Mouse (Mus musculus) thymus, postnatal 10 days (tissue): ENCODE data around the gene Fam78a.
A peak's percentile ranks its signal among the peaks of the same experiment; 100 is the strongest.

Source experiments
- DNase-seq, 2 experiments: peaks; one replicate each; pipeline ENCODE4 v3.0.0; 2021; ENCODE audit warnings: low spot score in 2 of 2

The Fam78a gene

DNA sequence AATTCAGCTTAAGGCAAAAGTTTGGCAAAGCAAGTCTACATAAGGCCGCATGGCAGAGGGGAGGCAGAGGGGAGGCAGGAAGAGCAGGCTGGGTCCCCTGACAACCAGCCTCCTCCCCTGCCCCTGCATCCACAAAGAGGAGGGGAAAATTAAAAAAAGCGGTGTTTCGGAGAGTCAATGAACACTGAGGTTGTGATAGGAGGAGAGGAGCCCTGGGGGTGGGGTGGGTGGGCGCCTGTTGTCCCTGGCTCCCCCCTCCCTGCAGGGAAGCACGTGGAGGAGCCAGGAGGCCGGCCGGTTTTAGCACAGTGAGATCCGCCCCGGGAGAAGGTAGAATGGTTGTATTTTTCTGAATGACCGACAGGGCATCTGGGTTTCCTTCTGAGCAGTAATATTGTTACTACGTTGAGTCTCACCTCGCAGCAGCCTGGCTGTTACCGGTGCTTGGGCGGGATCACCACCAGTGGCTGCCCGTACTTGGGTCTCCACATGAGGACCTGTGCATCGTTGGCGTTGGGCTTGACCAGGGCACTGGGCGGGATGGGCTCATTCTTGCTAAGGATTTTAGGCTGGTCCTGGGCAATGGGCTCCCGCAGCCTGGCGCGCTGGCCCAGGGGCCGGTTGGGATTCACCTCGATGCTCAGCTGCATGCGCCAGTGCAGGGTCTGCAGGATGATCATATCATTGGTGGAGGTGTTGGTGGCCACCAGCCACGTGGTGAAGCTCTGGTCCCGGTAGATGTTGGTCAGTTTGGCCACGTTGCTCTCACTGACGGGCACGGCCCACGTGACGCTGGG lies 15.6 kb downstream of the Fam78a start:
- no peak for DNase-seq

DNA sequence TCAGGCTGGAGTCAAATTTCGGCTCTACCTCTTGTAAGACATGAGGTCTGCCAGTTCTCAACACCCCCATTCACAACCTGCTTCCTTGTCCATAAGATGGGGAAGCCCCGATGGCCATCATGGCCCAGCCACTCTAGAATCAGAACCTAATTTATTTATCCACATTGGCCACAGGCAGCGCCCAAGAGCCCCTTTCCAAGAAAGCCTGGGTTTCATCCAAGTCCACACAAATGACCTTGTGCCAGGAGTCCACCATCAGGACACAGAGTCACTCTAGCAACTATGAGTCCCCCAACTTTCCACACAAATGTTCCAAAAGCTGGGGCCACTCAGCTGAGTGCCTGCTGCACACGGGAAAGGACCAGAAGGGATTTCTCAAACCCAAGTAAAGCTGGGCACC lies 18.7 kb downstream of the Fam78a start:
- no peak for DNase-seq

DNA sequence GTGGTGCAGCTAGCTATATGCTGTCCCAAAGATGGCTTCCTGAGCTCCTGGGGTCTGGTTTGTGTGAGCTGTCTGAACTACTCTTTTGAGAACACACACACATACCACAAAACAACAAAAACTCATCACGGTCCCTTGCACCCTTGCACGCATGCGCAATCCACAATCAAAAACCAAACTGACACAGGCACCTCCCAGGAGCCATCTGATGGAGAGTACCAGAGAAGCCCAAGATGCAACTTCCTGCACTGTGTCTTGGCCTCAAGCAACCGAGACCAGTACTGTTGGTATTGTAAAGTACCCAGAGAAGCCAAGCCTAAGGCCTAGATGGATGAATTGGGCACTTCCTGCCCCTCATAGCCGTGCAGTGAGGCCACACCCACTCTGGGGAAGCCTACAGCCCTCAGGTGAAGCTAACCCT lies 19.3 kb downstream of the Fam78a start:
- DNase-seq, result peak in 1 of 2 experiments; percentile 74

DNA sequence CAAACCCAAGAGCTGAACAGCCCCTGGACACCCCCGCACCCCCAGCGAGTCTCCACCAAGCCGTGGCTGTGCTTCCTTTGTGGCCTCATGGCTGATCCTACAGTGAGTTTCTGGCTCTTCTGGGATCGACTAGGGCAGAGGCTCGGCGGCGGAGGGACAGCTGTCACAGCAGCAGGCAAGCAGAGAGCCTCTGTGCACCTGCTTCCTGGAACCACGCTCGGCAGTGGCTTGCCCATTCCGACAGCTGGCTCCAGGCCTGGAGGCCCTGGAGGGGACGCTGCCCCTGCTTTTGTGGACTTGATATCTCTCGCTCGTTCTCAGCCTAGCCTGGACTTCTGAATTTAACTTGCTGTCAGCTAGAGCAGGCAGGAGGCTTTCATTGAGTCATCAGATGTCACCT lies 19.7 kb downstream of the Fam78a start:
- peak; percentile 76 to 78 for DNase-seq

DNA sequence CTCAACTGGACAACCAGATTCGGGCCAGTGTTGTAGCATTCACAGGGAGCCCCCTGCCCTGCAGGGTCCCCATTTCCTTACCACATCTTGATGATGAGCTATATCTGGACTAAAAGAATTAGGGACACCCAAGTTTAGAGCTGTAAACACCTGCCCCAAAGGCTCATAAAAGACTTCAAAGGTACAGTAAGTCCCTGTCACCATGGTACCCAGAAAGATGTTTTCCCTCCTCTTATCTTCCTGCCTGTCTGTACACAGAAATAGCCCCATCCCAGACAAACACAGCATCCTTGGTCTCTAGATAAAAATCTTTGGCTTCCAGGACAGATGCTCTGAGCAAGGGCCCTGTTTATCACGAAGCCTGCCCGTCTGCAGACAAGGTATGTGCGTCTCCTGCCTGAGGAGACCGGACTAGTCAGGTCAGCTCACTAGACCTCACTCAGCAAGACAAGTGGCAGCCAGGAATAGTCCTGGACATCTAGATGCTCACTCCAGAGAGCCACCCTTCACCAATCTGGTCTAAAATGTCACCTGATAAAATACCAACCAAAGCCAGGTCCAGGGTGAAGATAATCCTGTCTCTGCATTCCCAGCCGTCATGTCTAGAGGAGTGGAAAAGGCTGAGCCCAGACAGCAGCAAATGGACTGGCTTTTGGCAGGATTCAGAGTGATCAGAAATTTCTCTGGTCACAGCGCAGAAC lies 21.1 kb downstream of the Fam78a start:
- DNase-seq, result no peak

DNA sequence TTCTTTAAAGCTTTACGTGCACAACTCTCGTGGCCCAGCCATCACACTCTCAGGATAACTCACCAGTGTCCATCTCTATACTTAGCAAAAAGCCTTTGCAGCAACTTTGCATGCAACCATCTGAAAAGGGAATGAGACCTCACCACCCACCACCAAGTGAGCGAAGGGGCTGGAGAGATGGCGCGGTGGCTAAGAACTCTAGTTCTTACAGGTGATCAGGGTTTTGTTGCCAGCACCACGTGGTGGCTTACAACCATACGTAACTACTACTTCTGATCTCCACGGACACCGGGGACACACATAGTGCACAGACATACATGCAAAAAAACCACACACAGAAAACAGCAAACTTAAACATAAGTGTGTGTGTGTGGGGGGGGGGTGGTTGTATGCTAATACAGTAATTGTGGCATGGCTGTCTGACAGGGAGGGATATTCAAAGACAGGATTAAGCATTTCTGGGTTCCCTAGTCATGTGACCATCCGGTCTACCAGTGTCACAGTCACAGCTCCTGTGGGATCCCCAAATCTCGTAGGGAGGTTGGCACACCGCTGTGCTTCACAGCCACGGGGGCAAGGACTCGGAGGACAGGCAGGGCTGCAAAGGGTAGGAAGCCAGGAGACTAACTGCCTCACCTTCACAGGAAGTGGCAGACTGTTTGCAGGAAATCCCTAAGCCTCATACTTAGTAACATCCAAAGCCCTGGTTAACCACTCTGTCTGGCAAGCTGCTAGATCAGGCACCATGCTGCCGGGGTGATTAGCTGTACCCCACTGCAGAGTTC lies 21.8 kb downstream of the Fam78a start:
- peak; percentile 76 to 82 for DNase-seq

DNA sequence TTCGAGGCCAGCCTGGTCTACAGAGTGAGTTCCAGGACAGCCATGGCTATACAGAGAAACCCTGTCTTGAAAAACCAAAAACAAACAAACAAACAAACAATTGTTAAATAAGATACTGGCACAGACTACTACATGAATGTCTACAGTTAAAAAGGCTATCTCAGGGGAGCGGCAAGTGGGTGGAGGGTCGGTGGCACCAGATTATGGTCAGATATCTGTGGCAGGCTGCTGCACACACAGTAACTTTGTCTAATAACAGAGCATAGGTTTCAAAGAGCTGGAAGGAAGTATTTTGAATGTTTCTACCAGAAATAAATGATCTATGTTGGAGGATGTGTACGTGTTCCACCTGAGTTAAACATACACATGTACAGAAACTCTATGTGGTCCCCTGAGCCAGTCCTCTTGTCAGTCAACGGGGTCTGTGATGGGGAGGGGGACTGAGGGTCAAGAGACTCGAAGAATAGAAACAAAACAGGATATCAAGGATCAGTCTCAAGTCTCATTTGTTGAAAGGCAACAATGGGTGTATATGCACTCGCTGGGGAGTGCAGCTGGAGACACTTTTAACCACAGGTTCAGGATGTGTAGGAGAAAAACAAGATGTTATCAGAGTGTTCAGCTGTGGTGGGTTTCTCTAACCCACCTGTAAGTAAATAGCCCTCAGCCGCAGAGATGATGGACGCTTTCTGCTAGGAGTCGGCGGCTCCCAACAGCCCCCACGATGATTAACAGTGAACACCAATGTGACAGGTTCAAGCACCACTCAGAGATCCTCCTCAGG lies 22.7 kb downstream of the Fam78a start:
- DNase-seq, result peak; percentile 65 to 74

DNA sequence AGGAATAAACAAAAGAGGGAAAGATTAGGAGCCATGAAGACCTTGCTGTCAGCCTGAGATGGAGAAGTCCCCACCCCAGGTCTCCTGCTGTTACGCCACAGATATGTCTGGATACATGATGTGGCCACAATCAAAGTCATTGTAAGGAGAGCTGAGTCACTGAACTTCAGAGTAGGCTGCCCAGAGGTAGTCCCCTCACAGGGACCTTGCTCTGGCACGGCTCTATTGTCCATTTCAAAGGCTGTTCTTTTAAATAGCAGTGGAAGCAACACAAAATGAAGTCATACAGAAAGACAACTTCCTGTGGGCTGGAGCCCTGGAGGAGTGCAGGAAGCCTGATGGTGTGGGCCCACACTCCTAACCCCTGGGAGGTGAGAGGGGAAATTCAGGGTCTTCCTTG lies 23.5 kb downstream of the Fam78a start:
- DNase-seq, result no peak

DNA sequence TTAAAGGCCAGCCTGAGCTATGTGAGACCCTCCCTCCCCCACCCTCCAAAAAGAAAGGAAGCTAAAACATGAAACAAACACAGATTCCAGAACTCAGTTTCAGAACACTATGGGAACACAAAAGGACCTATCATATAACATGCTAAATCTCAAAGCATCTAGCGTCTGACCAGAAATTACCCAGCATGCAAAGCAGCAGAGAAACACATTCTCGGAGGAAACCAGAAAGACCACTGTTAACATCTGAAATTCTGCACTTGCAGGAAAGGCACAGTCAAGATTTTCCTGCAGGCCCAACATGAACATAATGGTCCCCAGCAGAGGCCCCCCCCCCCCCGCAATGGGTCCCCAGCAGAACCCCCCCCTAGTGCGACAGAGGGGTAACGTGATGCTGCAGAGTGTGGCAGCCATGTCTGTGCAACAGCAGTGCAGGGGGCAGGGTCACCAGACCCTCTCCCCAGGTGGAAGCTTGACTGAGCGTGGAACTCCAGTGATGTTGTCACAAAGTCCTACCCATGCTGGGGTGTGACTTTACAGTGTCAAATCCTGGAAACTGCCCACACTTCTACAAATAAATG lies 24.3 kb downstream of the Fam78a start:
- DNase-seq, result no peak

DNA sequence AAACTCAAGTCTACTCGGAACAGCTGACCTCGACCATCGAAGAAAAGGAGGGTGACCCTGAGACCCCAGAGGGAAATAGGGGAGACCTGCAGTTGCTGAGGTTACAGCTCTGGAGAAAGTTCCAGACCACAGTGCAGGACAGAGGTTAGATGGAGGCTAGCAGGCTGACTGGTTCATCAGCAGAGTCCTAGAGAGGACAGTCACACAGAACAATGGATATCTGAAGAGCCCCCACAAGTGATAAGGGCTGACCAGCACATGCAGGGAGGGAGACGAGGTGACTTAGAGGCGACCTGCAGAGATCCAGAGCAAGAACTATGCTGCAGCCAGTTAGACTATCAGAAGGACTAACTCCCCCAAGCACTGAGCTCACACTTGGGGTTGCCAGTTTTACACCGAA lies 25.0 kb downstream of the Fam78a start:
- DNase-seq, result no peak

DNA sequence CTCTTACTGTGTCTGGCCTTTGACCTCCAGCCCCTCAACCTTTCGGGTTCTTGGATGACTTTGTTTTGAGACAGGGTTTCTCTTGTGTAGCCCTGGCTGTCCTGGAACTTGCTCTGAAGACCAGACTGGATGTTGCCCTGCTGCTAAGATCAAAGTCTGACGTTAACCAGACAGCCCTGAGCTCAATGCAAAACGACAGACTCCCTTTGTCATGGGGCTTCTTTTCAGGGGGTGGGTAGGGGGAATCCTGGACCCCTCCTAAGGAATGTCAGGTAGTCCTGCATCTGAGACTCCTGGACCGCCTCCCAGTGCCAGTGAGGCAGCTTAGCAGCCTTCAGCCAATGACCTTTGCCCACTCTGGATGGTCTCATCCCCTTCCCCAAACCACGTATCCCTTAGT lies 25.9 kb downstream of the Fam78a start:
- no peak for DNase-seq

DNA sequence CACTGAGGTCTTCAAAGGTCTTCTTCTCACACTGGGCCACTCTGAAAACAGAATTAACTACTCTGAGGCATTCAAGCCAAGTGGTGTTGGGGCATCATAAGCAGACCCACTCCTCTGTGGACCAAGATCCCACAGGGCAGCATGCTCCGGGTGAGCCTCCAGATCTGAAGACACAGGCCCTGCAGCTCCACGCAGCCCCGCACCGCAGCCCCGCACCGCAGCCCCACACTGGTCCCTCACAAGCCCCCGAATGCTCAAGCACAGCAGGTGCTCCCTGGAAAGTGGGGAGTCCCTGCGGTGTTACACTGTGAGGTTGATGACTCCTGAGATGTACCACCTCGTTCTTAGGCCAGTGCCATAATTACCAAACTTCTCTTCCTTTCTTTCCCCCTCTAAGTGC lies 26.4 kb downstream of the Fam78a start:
- DNase-seq, result no peak

DNA sequence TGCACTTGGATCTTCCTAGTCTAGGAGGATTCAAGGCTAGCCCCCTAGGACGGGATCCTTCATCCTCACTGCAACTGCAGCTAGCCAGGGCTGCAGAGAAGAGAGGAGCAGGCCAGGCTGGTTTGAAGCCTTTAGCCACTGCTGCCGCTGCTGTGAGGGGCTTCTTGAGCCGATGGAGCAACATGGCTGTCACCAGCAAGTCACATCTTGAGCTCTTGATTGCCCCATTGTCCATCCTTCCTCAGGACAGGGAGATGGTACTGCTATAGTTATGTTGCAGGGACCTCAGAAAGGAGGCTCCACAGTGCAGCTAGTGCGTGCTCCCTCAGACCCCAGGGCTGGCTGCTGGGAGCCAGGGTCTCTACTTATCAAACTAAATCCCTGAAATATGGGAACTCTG lies 26.9 kb downstream of the Fam78a start:
- no peak for DNase-seq

DNA sequence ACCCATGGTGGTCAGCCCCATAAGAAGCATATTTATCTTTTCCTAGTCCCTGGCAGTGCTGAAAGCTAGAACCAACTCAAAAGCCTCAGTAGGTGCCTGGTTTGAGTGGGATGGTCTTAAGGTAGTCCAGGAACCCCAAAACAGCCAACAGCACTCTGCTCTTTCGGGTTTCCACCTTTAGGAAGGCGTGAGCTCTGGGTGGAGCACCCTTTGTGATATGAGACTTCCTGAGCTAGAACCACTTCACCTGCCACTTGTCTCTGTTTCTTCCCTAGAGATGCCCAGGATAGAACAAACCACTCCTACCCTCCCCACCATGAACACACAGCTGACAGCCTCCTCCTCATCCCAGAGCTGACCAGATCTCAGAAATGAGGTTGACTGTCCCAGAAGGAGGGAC lies 27.3 kb downstream of the Fam78a start:
- DNase-seq, result peak in 1 of 2 experiments; percentile 63

DNA sequence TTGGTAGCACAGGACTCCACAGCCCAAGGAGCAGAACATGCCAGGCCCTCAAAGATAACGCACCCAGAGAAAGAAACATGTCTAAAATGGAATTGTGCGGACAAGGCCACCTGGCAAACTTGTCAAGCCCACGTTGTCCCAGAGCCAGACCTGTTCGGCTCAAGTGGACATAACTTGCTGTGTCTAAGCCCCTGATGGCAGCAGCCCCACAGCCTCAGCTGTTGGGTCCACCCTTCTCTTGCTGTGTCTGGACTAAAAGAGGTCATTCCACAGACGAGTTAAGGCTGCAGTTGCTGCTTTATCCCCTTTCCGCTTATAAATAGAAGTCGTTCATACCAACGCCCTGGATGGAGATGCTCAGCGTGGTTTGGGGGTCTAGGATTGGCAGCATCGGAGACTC lies 28.1 kb downstream of the Fam78a start:
- no peak for DNase-seq

DNA sequence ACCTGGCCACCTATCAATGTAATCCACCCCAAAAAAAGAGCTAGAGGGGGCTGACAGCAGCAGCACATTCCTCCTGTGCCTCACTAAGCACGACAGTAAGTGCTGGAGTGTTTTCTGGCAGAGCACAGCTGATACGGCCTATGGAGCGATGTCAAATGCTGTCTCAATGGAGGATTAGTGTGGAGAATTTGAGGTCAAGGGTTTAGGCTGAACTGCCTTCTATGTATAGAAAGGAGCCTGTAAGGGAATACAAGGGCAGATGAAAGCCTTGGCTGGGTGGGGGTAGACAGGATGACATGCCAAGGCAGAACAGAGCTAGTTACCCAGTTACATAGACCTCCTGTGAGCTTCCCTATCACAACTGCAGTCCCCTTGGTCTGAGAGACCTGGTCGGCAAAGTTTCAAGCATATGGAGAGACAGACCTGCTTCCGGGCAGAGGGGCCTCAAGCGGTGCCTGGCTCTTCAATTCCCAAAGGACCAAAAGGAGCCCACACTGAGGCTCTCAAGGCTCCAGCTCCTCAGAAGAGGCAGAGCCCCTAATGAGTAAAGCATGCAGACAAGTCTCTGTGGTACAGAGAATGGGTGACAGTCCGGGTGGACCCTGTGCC lies 29.2 kb downstream of the Fam78a start:
- DNase-seq, result no peak

DNA sequence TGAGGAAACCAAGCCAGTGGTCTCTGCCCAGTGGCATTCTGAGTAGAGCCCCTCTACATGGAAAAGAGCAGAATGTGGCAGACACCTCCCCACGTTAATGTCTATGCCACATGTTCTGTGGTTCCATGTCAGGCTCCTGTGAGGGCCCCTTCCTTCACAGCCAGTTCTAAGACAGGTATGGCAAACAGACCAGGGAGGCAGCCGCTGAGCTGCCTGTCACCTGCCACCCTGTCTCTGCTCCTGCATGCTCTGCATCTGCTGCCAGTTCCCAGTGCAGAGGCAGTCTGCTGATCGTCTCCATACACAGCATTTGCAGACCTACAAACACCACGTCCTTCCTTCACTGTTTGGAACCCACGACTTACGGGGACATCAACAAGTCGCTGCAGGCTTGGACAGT lies 32.2 kb downstream of the Fam78a start:
- peak in 1 of 2 experiments; percentile 61 for DNase-seq

DNA sequence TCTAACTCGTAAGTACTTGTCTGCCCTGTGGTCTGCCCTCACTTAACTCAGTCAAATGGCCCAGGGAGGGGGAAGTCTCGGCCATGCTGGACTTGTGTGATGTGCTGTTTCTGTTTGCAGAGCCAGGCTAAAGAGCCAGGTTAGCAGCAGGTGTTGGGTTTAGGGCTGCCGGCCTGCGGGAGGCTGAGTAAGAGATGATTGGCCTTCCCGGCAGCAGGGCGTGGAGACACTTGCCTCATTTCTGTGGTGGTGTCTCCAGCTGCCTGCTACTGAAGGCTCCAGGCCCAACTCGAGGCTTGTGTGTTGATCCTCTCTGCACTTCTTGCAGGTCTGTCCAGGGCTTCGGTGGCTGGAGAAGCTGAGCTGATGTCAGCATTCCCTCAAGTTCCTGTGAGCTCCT lies 32.9 kb downstream of the Fam78a start:
- DNase-seq, result peak; percentile 62 to 64

DNA sequence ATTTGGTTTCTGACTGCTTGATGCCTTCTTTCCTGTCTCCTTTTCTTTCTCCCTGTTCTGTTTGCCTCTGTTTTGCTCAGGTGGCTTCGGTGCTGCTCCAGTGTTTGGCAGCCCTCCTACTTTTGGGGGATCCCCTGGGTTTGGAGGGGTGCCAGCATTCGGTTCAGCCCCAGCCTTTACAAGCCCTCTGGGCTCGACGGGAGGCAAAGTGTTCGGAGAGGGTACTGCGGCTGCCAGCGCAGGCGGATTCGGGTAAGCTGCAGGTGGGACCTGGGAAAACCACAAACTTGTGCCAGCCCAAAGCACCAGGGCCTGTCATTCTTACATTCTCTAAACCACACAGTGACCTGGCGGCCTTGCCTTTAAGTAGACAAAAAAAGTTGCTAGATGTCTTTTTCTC lies 37.3 kb downstream of the Fam78a start:
- peak; percentile 80 to 83 for DNase-seq

DNA sequence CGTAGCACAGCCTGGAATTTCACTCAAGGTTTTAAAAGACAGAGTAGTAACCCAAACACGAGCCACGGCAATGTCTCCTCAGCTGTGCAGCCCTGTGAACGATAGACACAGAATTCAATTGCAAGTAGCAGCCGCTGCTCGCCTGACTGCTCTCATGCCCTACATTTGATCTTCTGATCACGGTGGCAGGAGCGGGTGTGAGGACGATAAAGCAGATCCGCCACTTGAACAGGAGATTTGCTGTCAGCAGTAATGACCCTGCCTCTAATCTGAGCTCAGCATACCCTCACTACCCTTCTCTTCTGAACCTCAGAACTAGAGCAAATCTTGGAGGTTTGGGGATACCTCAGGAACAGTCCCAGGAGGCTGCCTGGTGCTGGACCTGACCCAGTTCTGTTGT lies 38.6 kb downstream of the Fam78a start:
- DNase-seq, result peak; percentile 64 to 67

DNA sequence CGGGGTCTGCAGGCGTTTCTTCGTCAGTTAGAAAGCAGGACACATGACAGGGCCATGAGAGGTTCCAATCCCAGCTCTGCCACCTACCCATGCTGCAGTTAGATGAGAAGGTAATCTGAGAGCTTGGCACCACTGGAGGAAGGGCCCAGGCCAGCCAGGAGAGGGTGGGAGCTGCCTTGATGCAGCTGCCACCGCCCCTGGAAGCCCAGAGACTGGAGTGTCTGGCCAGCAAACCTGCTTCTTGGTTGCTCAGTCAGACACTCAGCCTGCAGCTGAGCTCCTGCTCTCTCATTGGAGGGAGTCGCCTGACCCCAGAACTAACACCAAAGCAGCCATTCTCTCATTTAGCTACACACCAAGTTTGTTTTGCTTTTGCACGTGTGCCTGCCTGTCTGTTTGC lies 39.3 kb downstream of the Fam78a start:
- peak; percentile 50 to 61 for DNase-seq
